Mouse (Mus musculus) ovary, postnatal 36 days (tissue): ENCODE measurements at regions not wholly inside any gene's neighbourhood (a gene's known extent, or its start where the extent isn't known, plus 50 kb on each side); places are given as distances from the start of the nearest gene placed in this dataset.

Experiments
- DNase-seq: peaks from one replicate; pipeline ENCODE4 v3.0.0; 2022; ENCODE audit warnings: low spot score, mixed read lengths

GRCm38 (mm10) chr11:17629541-17630171 is 324.0 kb downstream of the Etaa1 start:
- no peak for DNase-seq

DNA sequence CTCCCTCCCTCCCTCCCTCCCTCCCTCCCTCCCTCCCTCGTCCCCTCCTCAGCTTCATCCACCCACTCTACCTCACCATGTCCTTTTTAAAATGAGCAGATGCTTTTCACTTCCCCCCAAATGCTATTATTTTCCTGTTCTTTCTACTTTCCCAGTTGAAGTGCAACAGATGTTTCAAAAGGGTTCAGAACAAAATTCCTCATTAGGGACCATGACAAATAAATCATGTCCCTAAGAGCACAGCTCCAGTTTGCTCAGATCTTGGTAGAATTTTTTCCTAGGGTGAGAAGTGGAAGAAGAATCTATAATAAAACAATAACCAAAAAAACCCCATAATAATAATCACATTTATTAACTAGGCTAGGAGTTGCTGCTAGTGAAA is 323.5 kb downstream of the Etaa1 start:
- no peak for DNase-seq

GRCm38 (mm10) chr11:17637158-17637557 is 316.5 kb downstream of the Etaa1 start:
- DNase-seq: no peak

DNA sequence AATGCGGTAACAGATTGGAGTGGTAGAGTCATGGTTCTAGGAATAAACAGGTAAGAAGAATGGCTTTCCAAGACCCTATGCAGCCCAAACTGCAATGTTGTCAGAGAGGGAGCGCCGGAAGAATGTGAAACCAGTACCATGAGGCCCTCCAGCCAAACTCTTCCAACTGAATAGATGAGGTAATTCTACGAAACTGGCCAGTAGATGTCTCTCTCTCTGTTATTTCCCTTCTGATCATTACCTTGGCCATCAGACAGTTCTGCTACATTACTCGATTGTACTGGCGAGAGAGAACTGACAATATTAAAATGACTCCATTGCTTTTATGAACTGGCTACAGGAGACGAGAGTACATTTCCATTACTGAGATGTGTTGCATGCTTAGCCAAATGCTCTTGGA is 313.8 kb downstream of the Etaa1 start:
- DNase-seq: no peak

DNA sequence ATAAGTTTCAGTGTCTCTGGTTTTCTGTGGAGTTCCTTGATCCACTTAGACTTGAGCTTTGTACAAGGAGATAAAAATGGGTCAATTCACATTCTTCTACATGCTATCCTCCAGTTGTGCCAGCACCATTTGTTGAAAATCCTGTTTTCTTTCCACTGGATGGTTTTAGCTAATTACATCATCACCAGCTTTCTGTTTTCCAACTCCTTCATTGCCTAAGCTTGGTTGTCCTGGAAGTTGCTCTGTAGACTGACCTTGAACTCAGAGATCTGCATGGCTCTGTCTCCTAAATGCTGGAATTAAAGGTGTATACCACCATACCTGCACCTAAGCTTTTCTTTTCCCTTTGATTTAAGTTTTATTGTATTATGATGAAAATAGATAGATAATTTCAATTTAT is 306.2 kb downstream of the Etaa1 start:
- no peak for DNase-seq

DNA sequence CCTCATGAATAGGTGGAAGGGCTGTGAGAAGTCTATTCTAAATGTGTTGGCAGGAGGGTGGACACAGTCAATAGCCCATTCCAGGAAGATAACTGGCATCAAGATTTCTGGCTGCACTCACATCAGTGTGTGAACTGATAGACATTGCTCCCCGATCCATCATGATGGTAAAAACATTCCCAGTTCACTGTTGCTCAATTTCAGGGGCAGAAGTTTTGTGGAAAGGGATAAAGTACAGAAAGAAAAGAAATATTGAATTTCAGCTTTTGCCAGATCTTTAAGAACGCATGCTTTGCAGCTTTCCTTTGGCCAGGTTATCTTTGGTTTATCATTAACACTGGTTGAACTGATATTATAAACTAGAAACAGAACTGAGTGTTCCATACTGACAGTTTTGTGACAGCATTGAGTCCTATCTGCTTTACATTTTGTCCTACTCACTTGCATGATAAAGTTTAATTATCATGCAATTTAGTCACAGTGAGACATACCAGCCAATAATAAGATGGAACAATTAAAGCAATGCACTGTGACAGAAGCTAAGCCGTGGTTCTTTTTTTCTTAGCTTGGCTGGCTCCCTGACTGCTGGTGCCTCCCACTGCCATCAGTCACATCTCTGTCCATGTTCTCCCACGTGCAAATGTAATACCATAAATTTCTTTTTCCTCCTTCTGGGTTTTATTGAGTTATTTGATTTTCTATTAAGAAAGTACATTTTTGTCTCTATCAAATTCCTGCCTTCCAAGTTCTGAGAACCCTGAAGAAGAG is 302.1 kb downstream of the Etaa1 start:
- DNase-seq: no peak

- no peak for DNase-seq
Observed at GRCm38 (mm10) chr11:17655840-17656239, 297.8 kb downstream of the Etaa1 start.

DNA sequence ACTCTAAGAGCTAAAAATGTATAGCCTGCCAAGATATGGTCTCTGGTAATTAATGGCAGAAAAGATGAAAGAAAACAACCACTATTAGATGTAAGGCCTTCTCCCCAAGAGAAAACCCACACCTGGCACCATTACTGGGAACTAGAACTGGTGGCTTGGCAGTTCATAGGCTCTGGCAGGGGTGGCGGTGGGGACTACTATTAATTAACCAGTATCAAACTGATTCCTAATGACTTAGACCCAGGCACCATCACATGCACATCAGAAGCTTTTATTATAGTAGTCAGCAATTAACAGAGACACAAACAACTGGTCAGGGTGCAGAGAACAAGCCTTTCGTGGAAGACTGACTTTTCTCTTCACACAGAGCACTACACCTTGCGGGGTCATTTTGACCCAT is 296.0 kb downstream of the Etaa1 start:
- no peak for DNase-seq

DNA sequence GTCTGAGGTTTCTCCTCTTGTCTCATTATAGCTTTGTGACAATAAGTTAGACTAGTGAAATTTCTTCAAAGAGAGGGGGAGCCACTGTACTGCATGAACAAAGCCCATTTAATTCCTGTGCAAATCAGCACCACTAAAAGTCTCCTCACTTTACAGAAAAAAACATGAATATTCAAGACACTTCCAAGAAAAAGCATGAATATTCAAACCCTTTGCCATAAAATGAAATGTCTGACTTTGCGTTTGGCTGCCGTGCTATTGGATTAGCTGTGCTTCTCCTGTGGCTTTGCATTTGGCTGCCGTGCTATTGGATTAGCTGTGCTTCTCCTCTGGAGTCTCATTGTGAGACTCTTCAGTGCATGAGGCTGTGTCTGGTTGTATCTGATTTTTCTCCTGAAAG is 295.4 kb downstream of the Etaa1 start:
- no peak for DNase-seq

DNA sequence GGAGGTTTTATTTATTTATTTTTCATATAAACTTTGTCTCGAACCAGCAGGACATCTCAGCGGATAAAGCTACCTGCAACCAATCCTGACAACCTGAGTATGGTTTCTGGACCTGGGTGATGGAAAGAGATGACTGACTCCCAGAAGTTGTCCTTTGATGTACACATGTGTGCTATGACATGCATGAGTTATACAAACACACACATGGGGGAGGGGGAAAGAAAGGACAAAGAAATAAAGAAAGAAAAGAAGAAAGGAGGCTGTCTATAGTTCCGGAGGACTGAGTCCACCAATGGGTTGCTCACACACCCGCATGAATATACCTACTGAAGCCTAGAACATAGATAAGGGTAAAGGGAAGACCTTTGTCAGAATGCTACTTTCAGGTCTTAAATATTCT is 295.0 kb downstream of the Etaa1 start:
- DNase-seq: no peak

GRCm38 (mm10) chr11:17663893-17664292 is 289.8 kb downstream of the Etaa1 start:
- peak; percentile 7 for DNase-seq

DNA sequence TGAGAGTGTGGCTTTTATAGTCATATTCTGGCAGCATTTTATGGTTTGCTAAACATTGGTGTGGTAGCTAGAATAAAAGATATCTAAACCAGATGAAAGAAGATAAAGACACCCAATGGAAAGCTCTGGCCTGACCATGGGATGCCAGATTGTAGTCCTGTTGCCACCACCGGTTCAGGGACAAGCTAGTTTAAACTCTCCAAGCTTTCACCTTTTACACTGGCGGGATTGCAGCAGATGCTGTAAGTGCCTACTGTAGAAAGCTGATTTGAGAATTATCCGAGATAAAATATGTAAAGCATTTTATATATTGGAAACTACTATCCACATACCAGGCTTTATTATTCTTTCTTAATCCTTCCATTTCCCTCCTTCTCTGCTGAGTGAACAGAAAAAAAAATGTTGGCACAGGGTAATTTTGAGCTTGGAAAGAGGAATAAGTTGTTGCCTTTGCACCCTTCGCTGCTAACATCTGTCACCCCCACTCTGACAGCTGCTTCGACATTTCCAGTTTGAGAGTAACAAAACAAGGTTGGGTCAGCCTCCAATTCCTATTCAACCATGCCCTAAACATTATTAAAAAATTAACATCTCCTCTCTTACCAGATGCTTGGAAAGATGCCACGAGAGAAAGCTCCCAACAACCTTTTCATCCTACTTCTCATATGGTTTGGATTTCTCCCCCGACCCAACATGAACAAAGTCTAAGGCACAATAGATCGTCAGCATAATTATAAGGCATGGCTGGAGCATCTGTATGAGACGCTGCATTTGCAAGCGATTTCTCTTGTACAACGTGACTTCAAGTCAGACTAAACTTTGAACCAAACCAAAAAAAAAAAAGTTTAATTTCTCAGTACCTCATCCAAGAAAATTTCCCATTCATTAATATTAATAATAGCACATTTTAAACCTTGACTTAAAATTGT is 287.8 kb downstream of the Etaa1 start:
- DNase-seq: no peak

DNA sequence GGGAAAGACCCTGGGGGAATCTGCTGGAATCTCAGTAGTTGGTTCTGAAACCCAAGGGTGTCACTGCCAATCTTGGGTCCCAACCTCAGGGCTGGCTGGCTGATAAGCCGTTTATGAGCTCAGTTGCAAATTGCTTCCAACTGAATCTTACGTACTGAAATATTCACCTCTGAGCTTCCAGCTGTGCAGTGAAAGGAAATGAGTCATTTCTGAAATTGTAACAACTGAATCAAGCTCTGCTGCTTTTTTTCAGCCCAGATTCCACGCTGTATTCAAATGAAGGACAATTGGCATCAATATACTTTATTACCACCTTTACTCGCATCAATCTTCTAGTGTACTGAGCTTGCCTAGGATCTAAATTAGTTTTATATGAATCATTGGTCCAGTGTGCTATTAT is 272.7 kb downstream of the Etaa1 start:
- DNase-seq: no peak

- peak; percentile 18 for DNase-seq
Observed at GRCm38 (mm10) chr11:17685711-17686113, 268.0 kb downstream of the Etaa1 start.

- DNase-seq: no peak
Observed at GRCm38 (mm10) chr11:17686806-17687205, 266.9 kb downstream of the Etaa1 start.

DNA sequence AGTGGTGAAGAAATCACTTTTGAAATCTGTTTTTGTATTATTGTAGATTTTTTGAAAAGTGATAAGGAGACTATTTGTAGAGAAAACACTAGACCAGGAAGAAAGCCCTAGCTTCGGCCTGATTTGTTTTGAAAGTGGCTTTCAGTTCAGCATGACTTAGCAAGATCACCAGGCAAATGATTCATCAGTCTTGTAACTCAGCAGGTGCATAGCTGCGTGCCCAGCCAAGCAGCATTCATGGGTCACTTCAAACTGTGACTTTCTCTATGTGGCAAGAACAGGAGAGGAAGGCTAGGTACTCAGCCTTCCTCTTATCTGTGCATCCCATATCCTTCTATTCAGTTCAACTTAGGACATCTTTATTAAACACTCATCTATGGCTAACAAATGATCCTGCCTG is 259.5 kb downstream of the Etaa1 start:
- DNase-seq: no peak

- no peak for DNase-seq
Observed at GRCm38 (mm10) chr11:17708769-17709168, 244.9 kb downstream of the Etaa1 start.

DNA sequence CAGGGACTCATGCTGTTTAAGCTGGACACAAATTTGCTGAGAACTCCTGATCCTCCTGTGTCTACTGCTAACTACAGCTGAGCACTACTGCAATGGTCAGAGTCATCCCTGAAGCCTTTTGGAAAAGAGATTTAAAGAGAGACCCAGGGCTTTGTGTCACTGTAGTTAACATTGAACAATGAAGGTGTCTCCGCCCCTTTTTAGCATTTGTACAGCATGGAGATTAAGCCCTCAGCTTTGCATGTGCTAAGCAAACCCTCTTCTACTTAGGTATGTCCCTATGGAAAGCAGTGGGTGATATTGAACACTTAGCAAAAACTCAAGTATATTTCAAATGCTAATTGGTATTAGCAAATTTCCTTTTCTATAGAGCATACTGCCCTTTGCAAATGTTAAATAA is 231.6 kb downstream of the Etaa1 start:
- DNase-seq: no peak

DNA sequence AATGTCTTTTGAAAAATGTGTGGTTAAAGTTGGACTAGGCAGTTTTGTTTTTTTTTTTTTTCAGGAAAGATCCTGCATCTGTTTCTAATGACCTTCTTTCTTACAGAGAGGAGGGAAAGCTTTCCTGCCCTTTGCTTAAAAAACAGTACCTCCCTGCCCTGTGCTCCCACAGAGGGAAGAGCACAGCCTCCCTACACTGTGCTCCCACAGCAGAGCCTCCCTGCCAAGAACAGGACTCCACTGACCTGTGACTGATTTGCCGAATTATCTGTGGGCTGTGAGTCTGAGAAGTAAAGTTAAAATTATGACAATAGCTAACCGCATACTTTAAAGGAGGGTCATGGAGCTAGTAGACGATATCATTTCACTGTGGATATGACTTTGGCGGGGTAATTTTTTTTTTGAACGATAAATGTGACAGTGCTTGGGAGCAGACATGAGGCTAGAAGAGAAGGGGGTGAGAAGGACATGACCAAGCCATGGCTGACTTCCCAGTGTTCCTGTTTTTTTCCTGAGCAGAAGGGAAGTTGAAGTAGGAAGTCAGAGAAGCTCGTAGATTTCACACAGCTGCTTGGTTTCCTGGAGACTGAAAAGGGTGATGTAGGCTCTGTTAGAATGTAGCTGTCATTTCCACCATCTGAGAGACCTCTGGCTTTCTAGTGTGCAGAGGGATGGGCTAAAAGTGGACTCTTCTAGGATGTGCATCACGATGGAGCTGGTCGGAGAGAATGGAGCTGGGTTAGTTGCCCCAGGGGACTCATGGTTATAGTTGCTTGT is 226.2 kb downstream of the Etaa1 start:
- DNase-seq: no peak

- no peak for DNase-seq
Observed at GRCm38 (mm10) chr11:17733075-17733474, 220.6 kb downstream of the Etaa1 start.

- no peak for DNase-seq
Observed at GRCm38 (mm10) chr11:17734519-17734918, 219.2 kb downstream of the Etaa1 start.

GRCm38 (mm10) chr11:17738879-17739278 is 214.8 kb downstream of the Etaa1 start:
- DNase-seq: no peak
